Mouse (Mus musculus) v-Abl transformed pro-B cells (cell line): ENCODE measurements around the gene Irak1.

ENCODE experiments used
- in situ Hi-C, 2 experiments: fragments of 400-800 bp; cut with MboI; formaldehyde crosslinking; loops; one replicate each; pipeline ENCODE4 v1.15.1; 2025; ENCODE audit not compliant: unreplicated experiment in 2 of 2

The Irak1 gene

GRCm38 (mm10) chrX:74023188-74024049 is at the start of gene Irak1:
Gene Irak1, minus strand, starts transcription at chrX:74023918.
- in situ Hi-C loops = loop anchor here (10.0 kb wide), 3 partner anchors 59 to 391 kb away; partner anchors contain the start of genes Flna (in 2 of the 2) and Hcfc1 (in 1 of the 2)

DNA sequence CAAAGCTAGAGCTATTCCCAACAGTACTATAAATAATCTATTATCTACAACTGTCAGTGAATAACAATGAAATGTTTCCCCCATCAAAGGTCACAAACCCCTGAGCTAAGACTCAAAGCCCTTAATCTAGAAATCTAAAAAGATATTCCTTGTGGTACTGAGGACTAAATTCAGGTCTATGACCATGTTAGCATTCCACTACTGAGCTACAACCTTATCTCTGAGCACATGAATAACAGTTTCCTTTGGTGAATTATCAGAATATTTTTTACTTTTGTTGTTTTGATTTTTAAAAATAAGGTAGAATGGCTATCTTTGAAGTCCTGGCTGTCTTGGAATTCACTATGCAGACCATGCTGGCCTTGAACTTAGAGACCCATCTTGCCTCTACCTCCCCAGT is 47.1 kb upstream of the Irak1 start:
- in situ Hi-C loops = no loop called here

DNA sequence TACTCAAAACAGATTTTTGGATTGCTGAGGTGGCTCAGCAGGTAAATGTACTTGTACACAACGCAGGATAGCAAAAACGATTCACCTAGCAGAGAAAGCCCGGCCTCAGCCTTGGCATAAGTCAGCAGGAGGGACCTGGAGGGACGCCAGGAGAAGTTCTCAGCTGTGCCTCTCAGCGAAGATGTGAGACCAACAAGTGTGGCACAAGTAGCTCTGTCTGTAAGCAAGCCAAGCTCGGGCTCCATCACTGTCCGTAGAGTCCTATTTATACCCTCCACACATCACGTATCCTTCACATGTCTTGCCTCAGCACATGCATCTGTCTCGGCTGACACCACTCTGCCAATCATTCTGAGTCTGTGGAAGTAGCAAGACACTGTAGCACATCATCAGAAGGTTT is 44.2 kb upstream of the Irak1 start:
- in situ Hi-C loops = no loop called here

GRCm38 (mm10) chrX:74045107-74045506 is 21.4 kb upstream of the Irak1 start:
- in situ Hi-C loops = no loop called here

DNA sequence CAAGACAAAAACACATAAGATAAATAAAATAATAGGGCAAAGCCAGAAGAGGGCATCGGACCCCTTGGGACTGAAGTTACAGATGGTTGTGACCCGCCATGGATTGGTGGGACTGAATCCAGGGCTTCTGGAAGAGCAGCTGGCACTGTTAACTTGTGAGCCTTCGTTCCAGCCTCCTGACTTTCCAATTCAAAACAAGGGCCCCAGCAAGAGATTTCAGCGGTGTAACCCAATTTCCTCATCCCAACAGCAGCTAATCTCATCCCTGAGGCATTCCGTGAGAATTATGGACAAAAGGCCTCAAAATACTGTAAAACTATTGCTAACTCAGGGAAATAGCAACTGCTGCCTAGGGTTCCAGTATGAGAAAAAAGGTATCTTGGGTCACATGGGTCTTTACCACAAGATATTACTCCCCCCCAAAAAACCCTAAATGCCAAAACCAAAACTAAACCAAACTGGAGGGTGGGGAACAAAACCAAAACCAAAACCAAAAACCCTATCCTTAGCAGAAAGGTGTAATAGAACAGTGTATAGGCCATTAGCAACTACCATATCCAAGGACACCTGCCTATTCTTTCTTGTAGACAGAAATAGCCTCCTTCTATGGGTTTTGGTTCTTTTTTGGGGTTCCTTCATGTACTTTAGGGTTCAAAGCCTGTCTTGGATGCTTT is 14.1 kb upstream of the Irak1 start:
- in situ Hi-C loops = no loop called here

GRCm38 (mm10) chrX:74030000-74030399 is 6.3 kb upstream of the Irak1 start:
- in situ Hi-C loops = loop anchor here (10.0 kb wide), 3 partner anchors 65 to 385 kb away; partner anchors contain the start of genes Flna (in 2 of the 2) and Hcfc1 (in 1 of the 2)

GRCm38 (mm10) chrX:74022795-74023187 is 927 bp downstream of the Irak1 start:
- in situ Hi-C loops = loop anchor here (10.0 kb wide), 3 partner anchors 58 to 392 kb away; partner anchors contain the start of genes Flna (in 2 of the 2) and Hcfc1 (in 1 of the 2)

GRCm38 (mm10) chrX:74014597-74014996 is 9.1 kb downstream of the Irak1 start:
- in situ Hi-C loops = no loop called here

DNA sequence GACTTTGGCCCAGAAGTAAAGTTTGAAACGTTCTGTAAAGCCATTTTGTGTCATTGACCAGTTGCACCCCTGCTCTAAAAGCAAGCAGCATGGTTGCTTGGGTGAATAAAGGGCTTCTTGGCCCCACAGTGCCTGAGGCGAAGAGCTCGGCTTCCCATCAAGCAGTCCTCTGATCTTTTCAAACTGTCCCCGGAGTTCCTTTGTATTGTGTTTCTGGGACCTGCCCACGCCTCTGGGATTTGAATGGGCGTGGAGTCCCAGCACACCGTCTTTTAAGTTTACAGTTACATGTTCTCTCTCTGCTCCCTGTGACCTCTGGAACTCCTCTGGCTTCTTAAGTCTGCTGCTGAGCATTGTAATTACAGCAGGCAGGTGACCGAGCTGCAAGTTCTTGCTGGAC is 15.7 kb downstream of the Irak1 start:
- in situ Hi-C loops = no loop called here

GRCm38 (mm10) chrX:74006401-74006800 is 17.3 kb downstream of the Irak1 start:
- in situ Hi-C loops = no loop called here

GRCm38 (mm10) chrX:74003644-74004043 is 20.1 kb downstream of the Irak1 start:
- in situ Hi-C loops = no loop called here

GRCm38 (mm10) chrX:74001024-74001423 is 22.7 kb downstream of the Irak1 start:
- in situ Hi-C loops = no loop called here

GRCm38 (mm10) chrX:73998911-73999869 is 24.5 kb downstream of the Irak1 start:
- in situ Hi-C loops = no loop called here

GRCm38 (mm10) chrX:73977783-73978182 is 45.9 kb downstream of the Irak1 start:
- in situ Hi-C loops = no loop called here

- in situ Hi-C loops = no loop called here
Observed at GRCm38 (mm10) chrX:73976283-73976682, 47.4 kb downstream of the Irak1 start.

DNA sequence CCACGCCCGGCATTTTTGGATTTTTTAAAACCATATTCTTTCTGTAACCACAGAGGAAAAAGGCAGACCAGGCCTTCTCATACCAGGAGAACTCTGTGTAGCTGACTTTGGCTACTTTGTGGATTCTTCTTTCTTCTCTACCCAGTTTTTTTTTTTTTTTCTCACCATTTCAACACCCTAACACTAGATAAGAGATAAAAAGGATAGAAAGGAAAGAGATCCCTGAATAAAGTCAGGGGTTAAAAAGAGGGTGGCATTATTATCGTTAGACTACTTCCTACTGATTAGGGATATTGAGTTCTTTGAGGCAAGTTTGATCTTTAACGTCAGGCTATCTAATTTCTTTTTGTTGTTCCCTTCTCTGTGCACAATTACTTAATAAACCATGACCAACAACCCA is 50.9 kb downstream of the Irak1 start:
- in situ Hi-C loops = loop anchor here in 1 of 2 experiments (25.0 kb wide), 1 partner anchor 290 kb away; the partner anchor contains the start of genes Emd and Rpl10

DNA sequence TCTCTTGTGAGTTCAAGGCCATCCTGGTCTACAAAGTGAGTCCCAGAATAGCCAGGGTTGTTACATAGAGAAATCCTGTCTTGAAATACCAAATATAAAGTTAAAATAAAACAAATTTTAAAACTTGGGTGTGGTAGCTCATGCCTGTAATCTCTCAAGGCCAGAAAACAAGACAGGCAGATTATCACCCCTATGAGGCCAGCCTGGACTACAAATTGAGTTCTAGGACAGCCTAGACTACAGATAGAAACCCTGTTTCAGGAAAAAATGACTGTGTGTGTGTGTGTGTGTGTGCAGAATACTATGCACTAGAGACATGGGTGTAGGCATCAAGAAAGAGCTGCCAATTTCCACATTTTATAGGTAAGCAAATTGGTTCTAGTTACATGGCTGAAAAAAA is 52.9 kb downstream of the Irak1 start:
- in situ Hi-C loops = loop anchor here in 1 of 2 experiments (25.0 kb wide), 1 partner anchor 292 kb away; the partner anchor contains the start of genes Emd and Rpl10

GRCm38 (mm10) chrX:73969729-73970128 is 54.0 kb downstream of the Irak1 start:
- in situ Hi-C loops = loop anchor here (10.0 to 25.0 kb wide), 5 partner anchors 55 to 425 kb away; partner anchors contain the start of genes Emd (in 1 of the 2), Fam3a (in 1 of the 2), Flna (in 1 of the 2) and Ikbkg (in 1 of the 2)

DNA sequence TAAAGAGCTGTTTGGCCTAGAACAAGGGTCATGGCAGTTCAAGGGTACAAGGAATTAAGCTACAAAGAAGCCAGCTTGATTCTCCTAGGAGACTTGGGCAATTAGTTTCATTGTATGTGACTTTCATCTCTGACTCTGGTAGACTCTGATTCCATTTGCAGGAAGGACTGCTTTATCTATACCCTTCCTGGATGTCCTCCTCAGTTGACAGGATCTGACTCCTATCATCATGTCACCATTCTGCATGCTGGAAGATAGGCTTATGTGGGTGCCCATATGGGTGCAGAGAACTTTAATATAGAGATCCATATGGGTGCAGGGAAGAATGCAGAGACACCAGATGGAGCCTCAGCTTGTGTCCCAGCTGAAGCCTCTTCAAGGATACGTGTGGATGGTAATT is 54.6 kb downstream of the Irak1 start:
- in situ Hi-C loops = loop anchor here (10.0 to 25.0 kb wide), 5 partner anchors 56 to 426 kb away; partner anchors contain the start of genes Emd (in 1 of the 2), Fam3a (in 1 of the 2), Flna (in 1 of the 2) and Ikbkg (in 1 of the 2)
